Mouse (Mus musculus): ENCODE data around the gene Efhd1. TPM values are rescaled to one million over a fixed set of nuclear protein-coding genes. Genes with fewer than 3 reads are reported as not detected.

Efhd1 gene
- polyA plus RNA-seq, 1 experiment: 483 TPM

- Histone ChIP-seq H3K27ac (ENCODE audit: control insufficient read depth, insufficient read depth, low read depth, low read length) (no peak overlapping the region), H3K36me3 (ENCODE audit: control insufficient read depth, insufficient read depth, low read length) (no peaks in the 10 kb centered on the region), H3K27me3 (ENCODE audit: control insufficient read depth, insufficient read depth, low read length) (no peaks in the 10 kb centered on the region), H3K4me3 (ENCODE audit: control insufficient read depth, low read depth, low read length) (no peak overlapping the region), H3K4me1 (ENCODE audit: control insufficient read depth, insufficient read depth, low read length) (no peaks in the 10 kb centered on the region; the same call in 1 of the 2 replicates)
- TF ChIP-seq CTCF (IDR thresholded peaks at IDR 0.05; ENCODE audit: control insufficient read depth, insufficient read depth, insufficient replicate concordance, low read depth, low read length) (no peak), POLR2A (IDR thresholded peaks at IDR 0.05; ENCODE audit: control insufficient read depth, low read depth, low read length) (no peak)
Measured at GRCm38 (mm10) chr1:87308952-87309351, 44.8 kb downstream of the Efhd1 start.

GRCm38 (mm10) chr1:87309621-87310020 is 45.5 kb downstream of the Efhd1 start:
- Histone ChIP-seq H3K27ac (ENCODE audit: control insufficient read depth, insufficient read depth, low read depth, low read length) (no peak overlapping the region), H3K36me3 (ENCODE audit: control insufficient read depth, insufficient read depth, low read length) (no peaks in the 10 kb centered on the region), H3K4me3 (ENCODE audit: control insufficient read depth, low read depth, low read length) (no peak overlapping the region), H3K4me1 (ENCODE audit: control insufficient read depth, insufficient read depth, low read length) (no peaks in the 10 kb centered on the region; the same call in 1 of the 2 replicates), H3K27me3 (ENCODE audit: control insufficient read depth, insufficient read depth, low read length) (no peaks in the 10 kb centered on the region)
- TF ChIP-seq CTCF (IDR thresholded peaks at IDR 0.05; ENCODE audit: control insufficient read depth, insufficient read depth, insufficient replicate concordance, low read depth, low read length): no peak
- TF ChIP-seq POLR2A (IDR thresholded peaks at IDR 0.05; ENCODE audit: control insufficient read depth, low read depth, low read length): no peak

GRCm38 (mm10) chr1:87312681-87313080 is 48.5 kb downstream of the Efhd1 start:
- no peaks in the 10 kb centered on the region for H3K27me3 ChIP-seq (ENCODE audit: control insufficient read depth, insufficient read depth, low read length)

GRCm38 (mm10) chr1:87313116-87313515 is 49.0 kb downstream of the Efhd1 start:
- Histone ChIP-seq H3K27ac (ENCODE audit: control insufficient read depth, insufficient read depth, low read depth, low read length) (no peak overlapping the region), H3K4me1 (ENCODE audit: control insufficient read depth, insufficient read depth, low read length) (no peaks in the 10 kb centered on the region; the same call in 1 of the 2 replicates), H3K36me3 (ENCODE audit: control insufficient read depth, insufficient read depth, low read length) (no peaks in the 10 kb centered on the region), H3K4me3 (ENCODE audit: control insufficient read depth, low read depth, low read length) (no peak overlapping the region), H3K27me3 (ENCODE audit: control insufficient read depth, insufficient read depth, low read length) (no peaks in the 10 kb centered on the region)
- TF ChIP-seq POLR2A (IDR thresholded peaks at IDR 0.05; ENCODE audit: control insufficient read depth, low read depth, low read length): no peak
- no peak for TF ChIP-seq CTCF (IDR thresholded peaks at IDR 0.05; ENCODE audit: control insufficient read depth, insufficient read depth, insufficient replicate concordance, low read depth, low read length)

More at GRCm38 (mm10) chr1:87312681-87313080, 48.5 kb downstream of the Efhd1 start:
- Histone ChIP-seq H3K36me3 (ENCODE audit: control insufficient read depth, insufficient read depth, low read length) (no peaks in the 10 kb centered on the region), H3K27ac (ENCODE audit: control insufficient read depth, insufficient read depth, low read depth, low read length) (no peak overlapping the region), H3K4me1 (ENCODE audit: control insufficient read depth, insufficient read depth, low read length) (no peaks in the 10 kb centered on the region; the same call in 1 of the 2 replicates), H3K4me3 (ENCODE audit: control insufficient read depth, low read depth, low read length) (no peak overlapping the region)
- TF ChIP-seq CTCF (IDR thresholded peaks at IDR 0.05; ENCODE audit: control insufficient read depth, insufficient read depth, insufficient replicate concordance, low read depth, low read length): no peak
- no peak for TF ChIP-seq POLR2A (IDR thresholded peaks at IDR 0.05; ENCODE audit: control insufficient read depth, low read depth, low read length)

- Histone ChIP-seq H3K27ac (ENCODE audit: control insufficient read depth, insufficient read depth, low read depth, low read length) (no peak overlapping the region), H3K27me3 (ENCODE audit: control insufficient read depth, insufficient read depth, low read length) (no peaks in the 10 kb centered on the region), H3K36me3 (ENCODE audit: control insufficient read depth, insufficient read depth, low read length) (no peaks in the 10 kb centered on the region), H3K4me1 (ENCODE audit: control insufficient read depth, insufficient read depth, low read length) (no peaks in the 10 kb centered on the region; the same call in 1 of the 2 replicates), H3K4me3 (ENCODE audit: control insufficient read depth, low read depth, low read length) (no peak overlapping the region)
- TF ChIP-seq CTCF (IDR thresholded peaks at IDR 0.05; ENCODE audit: control insufficient read depth, insufficient read depth, insufficient replicate concordance, low read depth, low read length): no peak
- no peak for TF ChIP-seq POLR2A (IDR thresholded peaks at IDR 0.05; ENCODE audit: control insufficient read depth, low read depth, low read length)
Measured at GRCm38 (mm10) chr1:87313843-87314570, 49.8 kb downstream of the Efhd1 start.

- Histone ChIP-seq H3K4me1 (ENCODE audit: control insufficient read depth, insufficient read depth, low read length) (no peaks in the 10 kb centered on the region), H3K36me3 (ENCODE audit: control insufficient read depth, insufficient read depth, low read length) (no peaks in the 10 kb centered on the region), H3K27ac (ENCODE audit: control insufficient read depth, insufficient read depth, low read depth, low read length) (no peak overlapping the region), H3K27me3 (ENCODE audit: control insufficient read depth, insufficient read depth, low read length) (no peaks in the 10 kb centered on the region), H3K4me3 (ENCODE audit: control insufficient read depth, low read depth, low read length) (no peak overlapping the region)
- TF ChIP-seq CTCF (IDR thresholded peaks at IDR 0.05; ENCODE audit: control insufficient read depth, insufficient read depth, insufficient replicate concordance, low read depth, low read length) (no peak), POLR2A (IDR thresholded peaks at IDR 0.05; ENCODE audit: control insufficient read depth, low read depth, low read length) (no peak)
Measured at GRCm38 (mm10) chr1:87315431-87315830, 51.3 kb downstream of the Efhd1 start.

GRCm38 (mm10) chr1:87315894-87316293 is 51.7 kb downstream of the Efhd1 start:
- no peak for TF ChIP-seq POLR2A (IDR thresholded peaks at IDR 0.05; ENCODE audit: control insufficient read depth, low read depth, low read length)
- Histone ChIP-seq H3K27me3 (ENCODE audit: control insufficient read depth, insufficient read depth, low read length) (no peaks in the 10 kb centered on the region), H3K27ac (ENCODE audit: control insufficient read depth, insufficient read depth, low read depth, low read length) (no peak overlapping the region), H3K4me3 (ENCODE audit: control insufficient read depth, low read depth, low read length) (no peak overlapping the region), H3K4me1 (ENCODE audit: control insufficient read depth, insufficient read depth, low read length) (no peaks in the 10 kb centered on the region), H3K36me3 (ENCODE audit: control insufficient read depth, insufficient read depth, low read length) (no peaks in the 10 kb centered on the region)

Measured in testis, adult 2 months (tissue).